Mouse (Mus musculus): ENCODE results near the gene Nfkbil1. TPM values are rescaled to one million over a fixed set of nuclear protein-coding genes. Genes with fewer than 3 reads are reported as not detected.
"Not testable (repeated sequence)": the region's sequence is repeated elsewhere in the genome, so short reads cannot be mapped to it uniquely, and the experiment has no call there.

Gene Nfkbil1
- polyA plus RNA-seq, 1 experiment from 2014 or later, result 2.3 TPM

GRCm38 (mm10) chr17:35234090-35234489 lies 1.5 kb downstream of the Nfkbil1 start:
- not testable (repeated sequence) for H3K9me3 ChIP-seq (ENCODE audit: control insufficient read depth, low read length); H3K4me1 ChIP-seq (replicated peaks; ENCODE audit: control insufficient read depth, insufficient read depth, low read length); DNase-seq (ENCODE audit: low spot score); H3K36me3 ChIP-seq (ENCODE audit: control insufficient read depth, insufficient read depth, low read length); ATAC-seq (ENCODE audit: low FRiP score); H3K4me3 ChIP-seq (ENCODE audit: low read depth, low read length); H3K4me2 ChIP-seq (replicated peaks; ENCODE audit: low read depth, low read length); H3K9ac ChIP-seq (ENCODE audit: low read depth, low read length); H3K27me3 ChIP-seq (ENCODE audit: control insufficient read depth, insufficient read depth, low read length); H3K27ac ChIP-seq (ENCODE audit: low read depth, low read length)
- 92% methylated on average over 7 of the region's 7 CpGs for WGBS

DNA sequence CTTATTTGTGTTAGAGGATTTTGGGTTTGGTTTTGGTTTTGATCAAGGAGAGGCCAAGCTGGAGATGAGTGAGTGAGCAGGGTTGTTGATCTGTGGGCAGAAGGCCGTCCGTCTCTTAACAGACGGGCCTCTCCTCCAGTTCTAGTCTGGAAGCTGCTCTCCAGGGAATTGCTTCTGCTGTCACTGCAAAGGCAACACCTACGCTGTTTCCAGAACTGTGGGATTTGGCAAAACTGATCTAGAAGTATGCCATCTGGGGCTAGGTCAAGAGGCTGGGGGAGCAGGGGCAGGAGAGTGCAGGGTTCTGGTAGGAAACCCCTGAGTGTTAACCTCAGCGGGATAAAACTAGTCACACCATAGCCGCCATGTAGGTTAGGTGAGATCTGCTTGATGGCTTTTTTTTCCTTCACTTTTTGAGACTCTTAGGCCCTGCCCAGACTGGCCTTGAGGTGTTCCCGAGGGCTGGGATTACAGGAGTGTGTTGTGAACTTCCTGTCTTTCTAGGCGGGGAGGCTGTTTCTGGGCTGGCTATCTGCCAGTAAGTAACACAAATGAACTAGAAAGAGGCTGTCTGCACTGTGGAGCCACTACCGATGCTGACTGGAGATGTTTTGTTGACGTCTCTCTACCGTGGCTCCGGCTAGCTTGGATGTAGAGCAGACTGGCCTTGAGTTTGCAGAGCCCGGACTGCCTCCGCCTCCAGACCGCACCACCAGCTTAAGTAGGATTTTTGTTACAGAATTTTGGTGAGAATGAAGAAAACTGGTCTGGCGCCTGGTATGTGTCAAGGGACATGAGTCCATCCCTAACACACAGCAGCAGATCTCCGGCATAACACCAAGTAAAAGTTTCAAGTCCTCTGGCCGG lies 2.2 kb downstream of the Nfkbil1 start, which contains the start of gene Atp6v1g2:
Gene Atp6v1g2, plus strand, starts transcription at position 547 of the 867 bp plus-strand sequence.
- Histone ChIP-seq H3K9me3 (ENCODE audit: control insufficient read depth, low read length) (no peaks in the 10 kb centered on the region), H3K9ac (ENCODE audit: low read depth, low read length) (no peak within 1 kb of the TSS), H3K27me3 (ENCODE audit: control insufficient read depth, insufficient read depth, low read length) (no peaks in the 10 kb centered on the region), H3K27ac (ENCODE audit: low read depth, low read length) (no peak within 1 kb of the TSS), H3K4me1 (replicated peaks; ENCODE audit: control insufficient read depth, insufficient read depth, low read length) (0 out of 2 replicates have a peak, but pooled peaks cover 3% of the 10 kb centered on the region), H3K36me3 (ENCODE audit: control insufficient read depth, insufficient read depth, low read length) (no peaks in the 10 kb centered on the region), H3K4me3 (ENCODE audit: low read depth, low read length) (peak within 1 kb of the TSS; percentile 46), H3K4me2 (replicated peaks; ENCODE audit: low read depth, low read length) (0 out of 2 replicates have a peak within 1 kb of the TSS, but pooled peaks have one; percentile 79)
- ATAC-seq (ENCODE audit: low FRiP score) (no peak), DNase-seq (ENCODE audit: low spot score) (no peak)
- WGBS, result 86% methylated on average over 18 of the region's 18 CpGs

GRCm38 (mm10) chr17:35232659-35233058 lies 2.9 kb downstream of the Nfkbil1 start:
- Histone ChIP-seq H3K4me3 (ENCODE audit: low read depth, low read length) (no peak overlapping the region), H3K36me3 (ENCODE audit: control insufficient read depth, insufficient read depth, low read length) (no peaks in the 10 kb centered on the region), H3K27ac (ENCODE audit: low read depth, low read length) (no peak overlapping the region), H3K4me2 (replicated peaks; ENCODE audit: low read depth, low read length) (no peak overlapping the region), H3K27me3 (ENCODE audit: control insufficient read depth, insufficient read depth, low read length) (no peaks in the 10 kb centered on the region), H3K4me1 (replicated peaks; ENCODE audit: control insufficient read depth, insufficient read depth, low read length) (0 out of 2 replicates have a peak, but pooled peaks cover 3% of the 10 kb centered on the region), H3K9ac (ENCODE audit: low read depth, low read length) (no peak overlapping the region), H3K9me3 (ENCODE audit: control insufficient read depth, low read length) (no peaks in the 10 kb centered on the region)
- no peak for DNase-seq (ENCODE audit: low spot score)
- ATAC-seq (ENCODE audit: low FRiP score), result no peak
- WGBS, result 93% methylated on average over 5 of the region's 5 CpGs

GRCm38 (mm10) chr17:35232043-35232442 lies 3.5 kb downstream of the Nfkbil1 start:
- H3K27me3 ChIP-seq (ENCODE audit: control insufficient read depth, insufficient read depth, low read length), result no peaks in the 10 kb centered on the region
- no peaks in the 10 kb centered on the region for H3K36me3 ChIP-seq (ENCODE audit: control insufficient read depth, insufficient read depth, low read length)
- H3K9ac ChIP-seq (ENCODE audit: low read depth, low read length), result no peak overlapping the region
- 0 out of 2 replicates have a peak, but pooled peaks cover 3% of the 10 kb centered on the region for H3K4me1 ChIP-seq (replicated peaks; ENCODE audit: control insufficient read depth, insufficient read depth, low read length)
- no peaks in the 10 kb centered on the region for H3K9me3 ChIP-seq (ENCODE audit: control insufficient read depth, low read length)
- ATAC-seq (ENCODE audit: low FRiP score), result no peak
- H3K4me3 ChIP-seq (ENCODE audit: low read depth, low read length), result no peak overlapping the region
- peak; percentile 94 for DNase-seq (ENCODE audit: low spot score)
- WGBS, result 14% methylated on average over 12 of the region's 12 CpGs
- no peak overlapping the region for H3K27ac ChIP-seq (ENCODE audit: low read depth, low read length)
- H3K4me2 ChIP-seq (replicated peaks; ENCODE audit: low read depth, low read length), result no peak overlapping the region

DNA sequence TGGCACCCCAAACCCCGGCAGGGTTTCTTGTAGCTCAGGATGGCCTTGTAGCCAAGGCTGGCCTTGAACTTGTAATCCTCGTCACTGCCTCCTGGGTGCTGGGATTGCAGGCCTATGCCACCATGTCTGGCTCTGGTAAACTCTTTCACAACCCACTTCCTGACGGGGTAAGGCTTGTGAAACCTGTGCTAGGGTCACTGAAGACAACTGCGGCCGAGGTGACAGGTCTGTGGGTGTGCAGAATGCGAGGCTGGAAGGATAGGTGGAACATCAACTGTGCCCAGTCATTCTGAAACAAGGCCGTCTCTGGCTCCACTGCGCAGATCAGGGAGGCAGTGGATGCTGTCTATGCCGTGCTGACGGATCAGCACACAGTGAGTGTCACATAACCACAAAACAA lies 4.6 kb downstream of the Nfkbil1 start:
- H3K9ac ChIP-seq (ENCODE audit: low read depth, low read length), result no peak overlapping the region
- no peak for DNase-seq (ENCODE audit: low spot score)
- no peaks in the 10 kb centered on the region for H3K9me3 ChIP-seq (ENCODE audit: control insufficient read depth, low read length)
- H3K27me3 ChIP-seq (ENCODE audit: control insufficient read depth, insufficient read depth, low read length), result no peaks in the 10 kb centered on the region
- H3K36me3 ChIP-seq (ENCODE audit: control insufficient read depth, insufficient read depth, low read length), result no peaks in the 10 kb centered on the region
- no peak overlapping the region for H3K4me3 ChIP-seq (ENCODE audit: low read depth, low read length)
- H3K27ac ChIP-seq (ENCODE audit: low read depth, low read length), result no peak overlapping the region
- ATAC-seq (ENCODE audit: low FRiP score), result no peak
- no peaks in the 10 kb centered on the region for H3K4me1 ChIP-seq (replicated peaks; ENCODE audit: control insufficient read depth, insufficient read depth, low read length)
- no peak overlapping the region for H3K4me2 ChIP-seq (replicated peaks; ENCODE audit: low read depth, low read length)
- WGBS, result 92% methylated on average over 10 of the region's 10 CpGs

- no peak for ATAC-seq (ENCODE audit: low FRiP score)
- 0 out of 2 replicates have a peak, but pooled peaks cover 5% of the 10 kb centered on the region for H3K36me3 ChIP-seq (ENCODE audit: control insufficient read depth, insufficient read depth, low read length)
- WGBS, result 89% methylated on average over 14 of the region's 14 CpGs
- no peak overlapping the region for H3K4me3 ChIP-seq (ENCODE audit: low read depth, low read length)
- no peaks in the 10 kb centered on the region for H3K9me3 ChIP-seq (ENCODE audit: control insufficient read depth, low read length)
- DNase-seq (ENCODE audit: low spot score), result no peak
- no peaks in the 10 kb centered on the region for H3K27me3 ChIP-seq (ENCODE audit: control insufficient read depth, insufficient read depth, low read length)
- H3K4me1 ChIP-seq (replicated peaks; ENCODE audit: control insufficient read depth, insufficient read depth, low read length), result no peaks in the 10 kb centered on the region
- H3K27ac ChIP-seq (ENCODE audit: low read depth, low read length), result no peak overlapping the region
- H3K4me2 ChIP-seq (replicated peaks; ENCODE audit: low read depth, low read length), result no peak overlapping the region
- H3K9ac ChIP-seq (ENCODE audit: low read depth, low read length), result no peak overlapping the region
These were observed 9.0 kb downstream of the Nfkbil1 start for GRCm38 (mm10) chr17:35226561-35227046.

DNA sequence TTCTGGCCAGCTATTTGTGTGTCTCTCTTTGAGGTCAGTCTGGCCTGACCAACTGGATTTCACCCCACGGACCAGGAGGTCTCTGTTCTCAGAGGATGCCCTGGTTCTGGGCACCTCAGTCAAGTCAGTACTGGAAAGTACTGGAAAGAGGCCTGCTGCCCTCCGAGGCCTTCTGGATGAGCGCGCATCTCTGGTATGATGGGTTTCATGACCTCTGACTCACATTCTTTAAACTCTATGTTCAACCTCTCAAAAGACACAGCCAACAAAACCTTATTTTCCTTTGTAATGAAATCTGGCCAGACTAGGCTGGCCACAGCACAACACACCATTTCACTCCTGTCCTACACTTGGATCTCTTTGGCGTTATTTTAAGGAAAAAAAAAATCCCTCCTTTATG lies 10.1 kb downstream of the Nfkbil1 start:
- H3K4me2 ChIP-seq (replicated peaks; ENCODE audit: low read depth, low read length), result no peak overlapping the region
- H3K27me3 ChIP-seq (ENCODE audit: control insufficient read depth, insufficient read depth, low read length), result no peaks in the 10 kb centered on the region
- H3K27ac ChIP-seq (ENCODE audit: low read depth, low read length), result no peak overlapping the region
- WGBS, result 92% methylated on average over 5 of the region's 5 CpGs
- no peak overlapping the region for H3K9ac ChIP-seq (ENCODE audit: low read depth, low read length)
- H3K4me3 ChIP-seq (ENCODE audit: low read depth, low read length), result no peak overlapping the region
- DNase-seq (ENCODE audit: low spot score) (no peak), ATAC-seq (ENCODE audit: low FRiP score) (no peak)
- no peaks in the 10 kb centered on the region for H3K4me1 ChIP-seq (replicated peaks; ENCODE audit: control insufficient read depth, insufficient read depth, low read length)
- 0 out of 2 replicates have a peak, but pooled peaks cover 5% of the 10 kb centered on the region for H3K36me3 ChIP-seq (ENCODE audit: control insufficient read depth, insufficient read depth, low read length)
- no peaks in the 10 kb centered on the region for H3K9me3 ChIP-seq (ENCODE audit: control insufficient read depth, low read length)

DNA sequence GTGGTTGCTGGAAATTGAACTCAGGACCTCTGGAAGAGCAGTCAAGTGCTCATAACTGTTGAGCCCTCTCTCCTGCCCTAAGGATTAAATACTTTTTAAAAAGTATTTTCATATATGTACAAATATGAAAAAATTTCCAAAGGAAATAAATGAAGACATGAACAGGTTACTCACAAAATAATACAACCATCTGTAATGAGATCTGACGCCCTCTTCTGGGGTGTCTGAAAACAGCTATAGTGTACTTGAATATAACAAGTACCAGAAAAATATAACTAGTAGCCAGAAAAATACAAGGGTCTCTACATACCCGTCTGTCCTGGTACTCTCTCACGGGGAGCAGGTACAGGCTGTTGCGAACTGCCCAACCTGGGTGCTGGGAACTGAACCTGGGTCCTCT lies 11.0 kb downstream of the Nfkbil1 start:
- no peaks in the 10 kb centered on the region for H3K27me3 ChIP-seq (ENCODE audit: control insufficient read depth, insufficient read depth, low read length)
- ATAC-seq (ENCODE audit: low FRiP score) (no peak), DNase-seq (ENCODE audit: low spot score) (no peak)
- H3K4me1 ChIP-seq (replicated peaks; ENCODE audit: control insufficient read depth, insufficient read depth, low read length), result no peaks in the 10 kb centered on the region
- no peaks in the 10 kb centered on the region for H3K9me3 ChIP-seq (ENCODE audit: control insufficient read depth, low read length)
- no peak overlapping the region for H3K4me3 ChIP-seq (ENCODE audit: low read depth, low read length)
- no peak overlapping the region for H3K4me2 ChIP-seq (replicated peaks; ENCODE audit: low read depth, low read length)
- WGBS, result 96% methylated on average over 4 of the region's 4 CpGs
- H3K27ac ChIP-seq (ENCODE audit: low read depth, low read length), result no peak overlapping the region
- H3K36me3 ChIP-seq (ENCODE audit: control insufficient read depth, insufficient read depth, low read length), result 0 out of 2 replicates have a peak, but pooled peaks cover 5% of the 10 kb centered on the region
- no peak overlapping the region for H3K9ac ChIP-seq (ENCODE audit: low read depth, low read length)

GRCm38 (mm10) chr17:35222299-35222698 lies 13.3 kb downstream of the Nfkbil1 start:
- 79% methylated on average over 6 of the region's 6 CpGs for WGBS
- ATAC-seq (ENCODE audit: low FRiP score) (no peak), DNase-seq (ENCODE audit: low spot score) (no peak)
- Histone ChIP-seq H3K9ac (ENCODE audit: low read depth, low read length) (no peak overlapping the region), H3K36me3 (ENCODE audit: control insufficient read depth, insufficient read depth, low read length) (0 out of 2 replicates have a peak, but pooled peaks cover 5% of the 10 kb centered on the region), H3K27ac (ENCODE audit: low read depth, low read length) (no peak overlapping the region), H3K4me3 (ENCODE audit: low read depth, low read length) (no peak overlapping the region), H3K27me3 (ENCODE audit: control insufficient read depth, insufficient read depth, low read length) (no peaks in the 10 kb centered on the region), H3K9me3 (ENCODE audit: control insufficient read depth, low read length) (no peaks in the 10 kb centered on the region), H3K4me2 (replicated peaks; ENCODE audit: low read depth, low read length) (no peak overlapping the region), H3K4me1 (replicated peaks; ENCODE audit: control insufficient read depth, insufficient read depth, low read length) (no peaks in the 10 kb centered on the region)

Data from hindbrain, embryonic 11.5 days (tissue).